17 mouse cellular contexts compared by ENCODE assay signal in the genomic region with DNA sequence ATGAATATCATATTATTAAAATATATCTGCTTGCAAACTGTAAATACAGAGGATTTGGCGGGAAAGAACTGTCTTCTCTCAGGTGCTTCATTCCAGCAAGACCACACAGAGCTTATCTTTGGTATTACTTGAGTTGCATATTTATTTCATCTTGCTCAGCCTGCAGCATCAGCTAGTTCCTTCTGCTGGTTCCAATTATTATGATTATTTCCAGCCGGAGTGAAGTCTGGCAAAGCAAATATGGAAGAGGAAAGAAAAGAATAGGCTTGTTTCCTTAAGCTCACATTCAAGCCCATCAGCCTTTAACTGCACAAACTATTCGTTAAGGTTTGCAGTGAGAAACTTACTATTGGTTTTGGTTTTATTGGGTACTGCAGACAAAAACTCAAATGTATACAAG.
"Had no signal": no experiment of that assay in that cellular context is flagged by ENCODE, and none has a peak within 500 bp of the region (broad histone marks: within the 10 kb centered on the region; RNA-seq: fewer than 3 reads in every experiment).

No protein-coding gene starts in this region.

- H3K9ac ChIP-seq: lung, embryonic 15.5 days; midbrain, embryonic 13.5 days; midbrain, embryonic 15.5 days; neural tube, embryonic 12.5 days; stomach, embryonic 15.5 days had no signal

- H3K9me3 ChIP-seq: lung, embryonic 15.5 days; megakaryocyte, embryonic 14.5 days; midbrain, embryonic 13.5 days; midbrain, embryonic 15.5 days; neural tube, embryonic 12.5 days; stomach, embryonic 15.5 days had no signal

- H3K36me3 ChIP-seq: lung, embryonic 15.5 days; midbrain, embryonic 13.5 days; midbrain, embryonic 15.5 days; neural tube, embryonic 12.5 days; stomach, embryonic 15.5 days had no signal

- H3K27ac ChIP-seq: lung, embryonic 15.5 days; macrophage; midbrain, embryonic 13.5 days; midbrain, embryonic 15.5 days; neural tube, embryonic 12.5 days; stomach, embryonic 15.5 days; stomach, postnatal 0 days had no signal

- H3K4me1 ChIP-seq: lung, embryonic 15.5 days; megakaryocyte, embryonic 14.5 days; midbrain, embryonic 13.5 days; midbrain, embryonic 15.5 days; neural tube, embryonic 12.5 days; stomach, embryonic 15.5 days had no signal

- DNase-seq: lung, adult 2 months; lung, postnatal 14 days; lung, postnatal 36 days; right cerebral cortex, postnatal 14 days; thymus, adult 2 months; thymus, postnatal 25 days; thymus, postnatal 4 days had no signal

- H3K4me3 ChIP-seq: lung, embryonic 15.5 days; megakaryocyte, embryonic 14.5 days; midbrain, embryonic 13.5 days; midbrain, embryonic 15.5 days; neural tube, embryonic 12.5 days; stomach, embryonic 15.5 days had no signal

- H3K27me3 ChIP-seq: lung, embryonic 15.5 days; megakaryocyte, embryonic 14.5 days; midbrain, embryonic 13.5 days; midbrain, embryonic 15.5 days; neural tube, embryonic 12.5 days; stomach, embryonic 15.5 days had no signal

- ATAC-seq: lung, postnatal 0 days; midbrain, embryonic 13.5 days; midbrain, embryonic 15.5 days had no signal

- H3K4me2 ChIP-seq: lung, embryonic 15.5 days; midbrain, embryonic 11.5 days; midbrain, embryonic 13.5 days; midbrain, embryonic 15.5 days; neural tube, embryonic 12.5 days; stomach, embryonic 15.5 days had no signal
